Mouse (Mus musculus): ENCODE measurements around the gene Olfr357.

Gene Olfr357

DNA sequence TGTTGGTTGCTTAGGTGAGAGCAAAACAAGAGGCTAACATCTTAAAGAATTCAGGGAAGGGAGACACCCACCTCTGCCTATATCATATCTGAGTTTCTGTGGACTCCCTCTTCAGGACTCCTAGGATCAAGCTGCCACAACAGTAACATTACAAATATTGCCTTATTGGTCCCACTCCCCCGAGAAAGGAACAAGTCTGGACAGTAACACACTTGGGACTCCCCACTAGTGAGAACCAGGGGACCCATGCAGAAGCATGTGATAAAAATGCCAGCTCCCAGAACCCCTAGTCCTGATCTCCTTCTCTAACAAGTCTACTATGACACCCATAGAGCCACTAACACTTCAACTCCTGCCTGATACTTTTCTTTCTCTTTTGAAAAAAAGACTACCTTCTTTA, at the start of gene Olfr357:
Gene Olfr357, plus strand, starts transcription at position 301 of the 400 bp plus-strand sequence.
- in situ Hi-C loops (cut with MboI, MseI) = no loop called here

GRCm38 (mm10) chr2:36997030-36997429, 3.4 kb downstream of the Olfr357 start:
- in situ Hi-C loops (cut with MboI, MseI) = no loop called here

- in situ Hi-C loops (cut with MboI, MseI) = no loop called here
Observed at GRCm38 (mm10) chr2:37009235-37009634, 15.6 kb downstream of the Olfr357 start, which contains the start of gene Olfr358. Olfr358 (minus strand) TSS chr2:37009335.

All from T-helper 17 cell (primary cell).